In the genomic region with DNA sequence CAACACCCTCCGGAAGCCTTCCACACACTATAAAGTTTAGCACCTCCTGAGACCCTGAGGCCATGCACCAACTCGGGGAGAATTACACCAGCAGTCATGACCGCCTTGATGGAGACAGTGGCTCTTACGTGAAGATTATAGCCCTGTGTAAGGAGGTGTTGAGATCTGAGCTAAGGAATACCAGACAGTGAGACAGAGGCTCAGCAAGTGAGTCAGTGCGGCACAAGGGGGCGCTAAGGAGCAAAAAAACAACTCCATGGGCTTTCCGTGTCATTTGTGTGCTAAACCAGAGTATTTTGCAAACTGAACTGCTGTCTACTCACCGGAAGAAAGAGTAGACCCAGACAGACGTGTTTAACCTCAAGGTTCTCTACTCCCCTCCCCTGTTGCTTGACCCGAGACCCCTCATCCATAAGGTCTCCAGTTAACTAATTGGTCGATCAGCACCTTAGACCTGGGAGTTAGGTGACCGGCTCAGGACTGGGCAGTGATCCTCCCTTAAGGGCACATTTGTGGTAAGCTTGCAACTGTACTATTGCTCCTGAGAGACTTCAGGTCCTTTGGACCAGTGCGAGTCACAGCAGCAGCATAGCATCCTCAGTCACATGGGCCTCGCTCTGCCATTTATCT, we compare ENCODE assay signal across 8 mouse cellular contexts. TPM values are rescaled to one million over a fixed set of nuclear protein-coding genes. Genes with fewer than 3 reads are reported as not detected.
A peak's percentile ranks its signal among the peaks of the same experiment; 100 is the strongest.
DNase-seq lines count a peak whose midpoint lies in the region; ATAC-seq and TF ChIP-seq lines count a peak whose summit lies in the region.

No protein-coding gene starts in this region.

- H3K27ac ChIP-seq in intestine, postnatal 0 days (ENCODE audit: low read depth, low read length): peak overlapping the region; percentile 5; the same call in 1 of the 2 replicates
- no peak overlapping the region for H3K27ac ChIP-seq in liver, embryonic 13.5 days
- H3K27ac ChIP-seq in neural tube, embryonic 14.5 days (ENCODE audit: low read depth, low read length): no peak overlapping the region

- no peak overlapping the region for H3K4me2 ChIP-seq in intestine, postnatal 0 days (replicated peaks; ENCODE audit: low read depth)
- no peak overlapping the region for H3K4me2 ChIP-seq in liver, embryonic 13.5 days
- no peak overlapping the region for H3K4me2 ChIP-seq in neural tube, embryonic 14.5 days (ENCODE audit: low read depth, low read length)

- WGBS in intestine, postnatal 0 days: 39% methylated on average over 14 of the region's 14 CpGs
- 34% methylated on average over 14 of the region's 14 CpGs for WGBS in liver, embryonic 13.5 days (ENCODE audit: insufficient replicate concordance)
- WGBS in neural tube, embryonic 14.5 days: 47% methylated on average over 14 of the region's 14 CpGs

- H3K4me3 ChIP-seq in intestine, postnatal 0 days (ENCODE audit: low read depth, low read length): no peak overlapping the region
- H3K4me3 ChIP-seq in liver, embryonic 13.5 days (replicated peaks): no peak overlapping the region
- H3K4me3 ChIP-seq in neural tube, embryonic 14.5 days (ENCODE audit: low read depth, low read length): no peak overlapping the region

- DNase-seq in right cerebral cortex, postnatal 10 days (ENCODE audit: low spot score in 2 of 2): peak; percentile 71 to 85
- DNase-seq in right cerebral cortex, postnatal 36 days (ENCODE audit: low spot score in 2 of 2): no peak
- DNase-seq in cerebellum, adult 11 months: peak; percentile 76
- DNase-seq in forelimb bud, embryonic 11.5 days (ENCODE audit: low read depth, low spot score): peak; percentile 72
- DNase-seq in liver, embryonic 13.5 days: no peak
- DNase-seq in thymus, postnatal 36 days: peak; percentile 60 to 74

- peak; percentile 29 for ATAC-seq in intestine, postnatal 0 days
- peak; percentile 34; the same call in 1 of the 2 replicates for ATAC-seq in liver, embryonic 13.5 days (ENCODE audit: low read depth)
- peak; percentile 58 for ATAC-seq in neural tube, embryonic 14.5 days (ENCODE audit: low read depth)

- no peaks in the 10 kb centered on the region for H3K36me3 ChIP-seq in intestine, postnatal 0 days (ENCODE audit: control insufficient read depth, insufficient read depth)
- no peaks in the 10 kb centered on the region for H3K36me3 ChIP-seq in liver, embryonic 13.5 days
- H3K36me3 ChIP-seq in neural tube, embryonic 14.5 days (ENCODE audit: control insufficient read depth, insufficient read depth, low read length): no peaks in the 10 kb centered on the region

- TF ChIP-seq CTCF in intestine, postnatal 0 days (IDR thresholded peaks at IDR 0.05; ENCODE audit: low read depth): peak; percentile 88

- no peaks in the 10 kb centered on the region for H3K9me3 ChIP-seq in intestine, postnatal 0 days (ENCODE audit: control insufficient read depth)
- no peaks in the 10 kb centered on the region for H3K9me3 ChIP-seq in liver, embryonic 13.5 days (replicated peaks)
- H3K9me3 ChIP-seq in neural tube, embryonic 14.5 days (ENCODE audit: control insufficient read depth, low read length): no peaks in the 10 kb centered on the region

- H3K9ac ChIP-seq in intestine, postnatal 0 days (ENCODE audit: low read depth, low read length): no peak overlapping the region
- H3K9ac ChIP-seq in liver, embryonic 13.5 days: no peak overlapping the region
- H3K9ac ChIP-seq in neural tube, embryonic 14.5 days (replicated peaks; ENCODE audit: low read depth, low read length): no peak overlapping the region

- no peaks in the 10 kb centered on the region for H3K4me1 ChIP-seq in intestine, postnatal 0 days (replicated peaks; ENCODE audit: control insufficient read depth, insufficient read depth, low read length)
- H3K4me1 ChIP-seq in liver, embryonic 13.5 days (replicated peaks): no peaks in the 10 kb centered on the region; the same call in 1 of the 2 replicates
- H3K4me1 ChIP-seq in neural tube, embryonic 14.5 days (ENCODE audit: control insufficient read depth, insufficient read depth, low read length): peaks cover 8% of the 10 kb centered on the region; the same call in 1 of the 2 replicates

- no peaks in the 10 kb centered on the region for H3K27me3 ChIP-seq in intestine, postnatal 0 days (replicated peaks; ENCODE audit: control insufficient read depth, insufficient read depth, low read length)
- H3K27me3 ChIP-seq in liver, embryonic 13.5 days: no peaks in the 10 kb centered on the region
- no peaks in the 10 kb centered on the region for H3K27me3 ChIP-seq in neural tube, embryonic 14.5 days (ENCODE audit: control insufficient read depth, insufficient read depth, low read length)

RNA-seq across cellular contexts. Expression of a gene that starts 8.9 kb away (rescaled TPM):
- 13.1 and 13.3 TPM in 2 replicates for polyA plus RNA-seq in intestine, postnatal 0 days (2015; fragmentation: Nextera tagmentation; extraction: Ambion mirVana)
- 0.93 and 1.2 TPM in 2 replicates for polyA plus RNA-seq in liver, embryonic 13.5 days (2015; fragmentation: Nextera tagmentation; extraction: Ambion mirVana)
- 19.5 and 19.9 TPM in 2 replicates for polyA plus RNA-seq in neural tube, embryonic 14.5 days (2014; fragmentation: Nextera tagmentation; extraction: Ambion mirVana)

RNA-seq across cellular contexts. Expression of a gene that starts 20.6 kb away (rescaled TPM):
- polyA plus RNA-seq in intestine, postnatal 0 days (2015; fragmentation: Nextera tagmentation; extraction: Ambion mirVana): 538 and 552 TPM in 2 replicates
- polyA plus RNA-seq in liver, embryonic 13.5 days (2015; fragmentation: Nextera tagmentation; extraction: Ambion mirVana): 182 and 189 TPM in 2 replicates
- polyA plus RNA-seq in neural tube, embryonic 14.5 days (2014; fragmentation: Nextera tagmentation; extraction: Ambion mirVana): 57.1 and 60.0 TPM in 2 replicates

Comparison
In these comparisons a context has a peak if more than half of its experiments do, and no peak if none do; other contexts are left out.
1. DNase-seq: peak in right cerebral cortex, postnatal 10 days (2 of 2), cerebellum, adult 11 months (single experiment), forelimb bud, embryonic 11.5 days (single experiment) and thymus, postnatal 36 days (2 of 2); none in right cerebral cortex, postnatal 36 days (0 of 2) and liver, embryonic 13.5 days (single experiment).
2. Peak in every context shown above with its lines, with median percentiles within 50 percentile points of each other: ATAC-seq.